Mouse (Mus musculus) spleen, postnatal 36 days (tissue): ENCODE data around the gene Gm815.

Experiments
- DNase-seq, 2 experiments: peaks; one replicate each; pipeline ENCODE4 v3.0.0; 2022; ENCODE audit warnings: low spot score in 2 of 2, mixed read lengths in 1 of 2

Gene Gm815

GRCm38 (mm10) chr19:26877180-26877775 is 8.4 kb upstream of the Gm815 start:
- no peak for DNase-seq

GRCm38 (mm10) chr19:26879856-26880255 is 5.8 kb upstream of the Gm815 start:
- no peak for DNase-seq

GRCm38 (mm10) chr19:26881866-26882427 is 3.7 kb upstream of the Gm815 start:
- no peak for DNase-seq

GRCm38 (mm10) chr19:26888171-26888570 is 2.5 kb downstream of the Gm815 start:
- DNase-seq, result no peak

GRCm38 (mm10) chr19:26891306-26891964 is 5.8 kb downstream of the Gm815 start:
- DNase-seq, result no peak

GRCm38 (mm10) chr19:26892861-26893260 is 7.2 kb downstream of the Gm815 start:
- DNase-seq, result no peak

- no peak for DNase-seq
Measured at GRCm38 (mm10) chr19:26902162-26902561, 16.5 kb downstream of the Gm815 start.

GRCm38 (mm10) chr19:26914245-26914644 is 28.6 kb downstream of the Gm815 start:
- DNase-seq, result no peak

- no peak for DNase-seq
Measured at GRCm38 (mm10) chr19:26920816-26921215, 35.1 kb downstream of the Gm815 start.

GRCm38 (mm10) chr19:26930295-26931283 is 44.9 kb downstream of the Gm815 start:
- DNase-seq, result no peak

- DNase-seq, result no peak
Measured at GRCm38 (mm10) chr19:26934186-26934585, 48.5 kb downstream of the Gm815 start.
